Mouse (Mus musculus): ENCODE data around the gene Slc38a8.

GRCm38 (mm10) chr8:119513405-119513804, 11.9 kb upstream of the Slc38a8 start:
- TF ChIP-seq EP300 (IDR thresholded peaks at IDR 0.05), result no peak
- no peak for TF ChIP-seq CTCF (IDR thresholded peaks at IDR 0.05)
